Mouse (Mus musculus): ENCODE measurements around the gene Morn3.

DNA sequence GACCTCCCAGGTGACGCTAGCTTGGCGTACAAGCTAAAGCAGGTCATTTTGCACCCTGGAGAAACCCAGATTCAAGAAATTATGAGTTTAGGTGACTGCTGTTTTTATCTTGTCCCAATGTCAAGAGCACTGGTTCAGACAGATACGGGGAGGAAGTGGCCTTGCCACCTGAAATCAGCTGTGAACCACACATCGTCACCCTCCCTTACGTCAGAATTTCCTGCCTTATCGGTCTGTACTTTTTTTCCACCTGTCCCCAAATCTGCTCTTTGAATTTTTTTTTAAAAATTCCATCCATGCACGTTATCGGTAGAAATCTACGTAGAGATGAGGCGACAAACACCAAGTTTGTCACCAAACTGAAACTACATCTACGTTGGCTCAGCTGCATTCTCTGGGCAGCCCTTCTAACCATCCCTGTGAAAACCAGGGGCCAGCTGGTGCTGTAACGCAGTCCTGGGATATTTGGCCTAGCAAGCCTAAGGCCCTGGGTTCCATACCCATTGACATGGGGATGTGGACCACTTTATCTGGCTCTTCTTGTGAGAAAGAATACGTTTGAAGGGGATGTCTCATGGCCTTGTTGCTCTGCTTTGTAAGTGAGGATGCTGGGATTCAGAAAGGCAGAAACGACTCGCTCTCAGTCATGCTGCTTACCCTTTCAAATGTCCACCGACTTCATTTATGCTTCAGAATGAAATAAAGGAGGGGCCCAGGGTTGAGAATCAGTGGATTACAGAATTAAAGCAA is 56.2 kb downstream of the Morn3 start:
- TF ChIP-seq GATA2 (IDR thresholded peaks at IDR 0.05; ENCODE audit: borderline replicate concordance, low read depth, low read length) (no peak), CTCF (IDR thresholded peaks at IDR 0.05; ENCODE audit: low read depth, low read length) (no peak), TAL1 (conservative IDR thresholded peaks at IDR 0.05; ENCODE audit: low read depth, low read length) (no peak)

All from G1E (cell line).